Mouse (Mus musculus) megakaryocyte, embryonic 14.5 days (primary cell): ENCODE data around the gene Kitl.

Source experiments
- FLI1 ChIP-seq: IDR thresholded peaks from 2 replicates; pipeline ENCODE4 v1.6.1; 2012; ENCODE audit warnings: low read length, inconsistent platforms, mixed read lengths
- GATA1 ChIP-seq: IDR thresholded peaks from 3 replicates; pipeline ENCODE4 v1.6.1; 2012; ENCODE audit warnings: mixed read lengths, low read length, inconsistent platforms, borderline replicate concordance

DNA sequence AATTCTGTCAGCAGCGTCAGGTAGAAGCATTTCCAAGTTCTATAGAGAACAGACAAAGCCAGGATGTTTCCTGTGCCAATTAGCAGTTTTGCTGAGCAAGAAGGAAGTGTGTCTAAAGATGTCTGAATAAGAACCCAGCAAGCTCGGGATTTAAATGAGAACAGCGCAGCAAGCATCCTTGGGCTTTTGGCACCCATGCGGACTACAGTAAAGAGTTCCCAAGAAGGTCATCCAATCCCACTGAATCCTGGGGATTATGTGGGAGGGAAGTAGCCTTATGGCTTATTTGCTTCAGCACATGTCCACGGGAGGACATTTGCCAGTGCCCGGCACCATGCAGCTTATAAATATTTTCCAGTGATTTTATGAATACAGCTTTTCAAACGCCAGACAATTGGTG lies 95.8 kb downstream of the Kitl start:
- TF ChIP-seq GATA1 (no peak), FLI1 (no peak)
